Mouse (Mus musculus) forebrain, embryonic 11.5 days (tissue): Measurements from ENCODE around the gene Iffo1. TPM values are rescaled to one million over a fixed set of nuclear protein-coding genes. Genes with fewer than 3 reads are reported as not detected.
A peak's percentile ranks its signal among the peaks of the same experiment; 100 is the strongest.

Experiments used
- ATAC-seq: fragments of 200-750 bp; cut with Nextera tagmentation; replicated peaks from 2 replicates; pipeline ENCODE4 v1.8.0; 2017; ENCODE audit warnings: moderate TSS enrichment; ENCODE audit not compliant: low FRiP score
- DNase-seq: peaks from one replicate; pipeline ENCODE4 v3.0.0-alpha.2; 2017; ENCODE audit warnings: low spot score
- H3K27ac ChIP-seq: fragments of 300-500 bp; sonication (generic); 2 replicates; pipeline ENCODE4 v1.5.1; 2014; ENCODE audit warnings: low read depth, low read length
- H3K27me3 ChIP-seq: fragments of 300-500 bp; sonication (generic); 2 replicates; pipeline ENCODE4 v1.6.1; 2014; ENCODE audit warnings: mild to moderate bottlenecking, low read length, mixed read lengths; ENCODE audit not compliant: control insufficient read depth, insufficient read depth
- H3K36me3 ChIP-seq: fragments of 300-500 bp; sonication (generic); 2 replicates; pipeline ENCODE4 v1.6.1; 2014; ENCODE audit warnings: mild to moderate bottlenecking, low read length, moderate library complexity, mixed read lengths; ENCODE audit not compliant: control insufficient read depth, insufficient read depth
- H3K4me1 ChIP-seq: fragments of 300-500 bp; sonication (generic); replicated peaks from 2 replicates; pipeline ENCODE4 v1.6.1; 2014; ENCODE audit warnings: low read length, mixed read lengths; ENCODE audit not compliant: control insufficient read depth, insufficient read depth
- H3K4me2 ChIP-seq: fragments of 300-500 bp; sonication (generic); 2 replicates; pipeline ENCODE4 v1.6.1; 2014; ENCODE audit warnings: low read depth, mild to moderate bottlenecking, low read length, moderate library complexity, mixed read lengths; ENCODE audit not compliant: severe bottlenecking
- H3K4me3 ChIP-seq: fragments of 300-500 bp; sonication (generic); 2 replicates; pipeline ENCODE4 v1.5.1; 2014; ENCODE audit warnings: low read depth, low read length
- H3K9ac ChIP-seq: fragments of 300-500 bp; sonication (generic); 2 replicates; pipeline ENCODE4 v1.6.1; 2014; ENCODE audit warnings: low read length
- H3K9me3 ChIP-seq: fragments of 300-500 bp; sonication (generic); 2 replicates; pipeline ENCODE4 v1.6.1; 2016; ENCODE audit warnings: low read length, mixed read lengths; ENCODE audit not compliant: control insufficient read depth
- WGBS: fragments of 180-500 bp; shearing (Covaris S2); extraction: QIAGEN DNeasy Blood & Tissue Kit; methylation state at CpG from one replicate; pipeline ENCODE4 v1.1.7; 2014; 5-methylcytosine and 5-hydroxymethylcytosine counted together
- polyA plus RNA-seq: library from polyadenylated mRNA; unstranded; fragments of >200 nt; fragmentation: Nextera tagmentation; extraction: Ambion mirVana; gene quantifications from 2 replicates; pipeline ENCODE4 v1.2.1, GENCODE M21; 2014

The Iffo1 gene
- polyA plus RNA-seq, 1 experiment from 2014 or later, result 12.3 TPM

DNA sequence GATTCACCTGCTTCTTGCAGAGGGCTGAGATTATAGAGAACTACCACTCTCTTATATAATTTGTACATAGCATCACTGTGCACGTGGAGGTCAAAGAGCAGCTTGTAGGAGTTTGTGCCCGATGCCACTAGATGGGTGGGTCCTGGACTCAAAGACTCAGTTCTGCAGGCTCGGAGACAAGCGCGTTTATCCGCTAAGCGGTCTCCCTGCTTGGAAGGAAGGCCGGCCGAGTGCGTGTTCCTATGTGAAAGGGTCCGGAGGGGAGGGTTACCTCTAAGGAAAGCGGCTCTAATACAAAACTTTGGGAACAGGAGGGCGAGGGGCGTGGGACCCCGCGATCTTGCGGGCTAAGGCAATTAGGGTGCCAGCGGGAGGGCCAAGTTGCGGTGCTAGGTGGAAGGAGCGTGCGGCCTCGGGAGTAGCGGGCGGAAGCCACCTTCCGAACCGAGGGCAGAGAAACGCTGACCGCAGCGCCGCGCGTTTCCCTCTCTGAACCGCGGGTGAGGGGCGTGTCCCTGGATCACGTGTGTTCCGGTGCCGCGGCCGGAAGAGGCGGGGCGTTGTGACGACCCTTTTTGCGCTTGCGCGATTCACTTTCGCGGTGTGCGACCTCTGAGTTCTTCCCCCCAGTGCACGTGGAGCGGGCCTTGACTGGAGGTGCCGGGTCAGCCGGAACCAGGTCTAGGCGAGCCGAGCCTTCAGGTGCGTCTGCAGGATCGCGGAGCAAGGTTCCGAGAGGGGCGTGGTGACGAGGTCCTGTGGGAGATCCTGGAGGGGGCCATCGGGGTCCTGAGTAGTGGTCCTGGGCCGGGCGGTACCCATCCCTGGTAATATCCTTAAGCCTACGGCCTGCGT lies 13.5 kb upstream of the Iffo1 start, which contains the start of gene Nop2:
TSS of gene Nop2 (plus strand) at position 608 of the 855 bp plus-strand sequence.
- Histone ChIP-seq H3K27me3 (no peaks in the 10 kb centered on the region), H3K4me3 (peak within 1 kb of the TSS; percentile 51), H3K36me3 (peaks cover 19% of the 10 kb centered on the region), H3K27ac (peak within 1 kb of the TSS; percentile 73), H3K9ac (peak within 1 kb of the TSS; percentile 77), H3K9me3 (no peaks in the 10 kb centered on the region), H3K4me1 (peaks cover 4% of the 10 kb centered on the region; the same call in 1 of the 2 replicates), H3K4me2 (peak within 1 kb of the TSS; percentile 82)
- DNase-seq (peak; percentile 97), ATAC-seq (peak; percentile 95)
- under 1% methylated on average over 63 of the region's 66 CpGs for WGBS

DNA sequence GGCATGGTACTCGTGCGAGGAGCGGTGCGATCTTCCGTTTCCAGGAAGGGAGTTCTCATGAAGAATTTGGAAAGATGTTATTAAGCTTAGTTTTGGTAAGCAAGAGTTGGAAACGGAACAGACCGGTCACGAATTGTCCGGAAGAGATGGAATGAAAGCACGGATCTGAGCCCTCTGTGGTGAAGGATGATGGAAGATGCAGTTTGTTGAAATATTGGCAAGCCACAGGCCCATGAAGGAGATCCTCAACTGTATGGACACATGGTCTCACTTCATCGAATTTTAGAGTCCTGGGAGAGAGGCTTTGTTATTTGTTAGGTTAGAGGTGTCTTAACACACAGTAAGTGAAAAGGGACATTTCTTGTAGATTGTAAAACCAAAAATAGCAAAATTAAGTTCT lies 12.6 kb upstream of the Iffo1 start:
- H3K9me3 ChIP-seq, result no peaks in the 10 kb centered on the region
- H3K9ac ChIP-seq, result peak overlapping the region; percentile 77
- WGBS, result 11% methylated on average over 11 of the region's 11 CpGs
- H3K4me1 ChIP-seq, result peaks cover 4% of the 10 kb centered on the region; the same call in 1 of the 2 replicates
- no peak overlapping the region for H3K27ac ChIP-seq
- no peaks in the 10 kb centered on the region for H3K27me3 ChIP-seq
- H3K4me2 ChIP-seq, result peak overlapping the region; percentile 82
- H3K36me3 ChIP-seq, result peaks cover 26% of the 10 kb centered on the region
- peak overlapping the region; percentile 51 for H3K4me3 ChIP-seq
- no peak for ATAC-seq
- no peak for DNase-seq

DNA sequence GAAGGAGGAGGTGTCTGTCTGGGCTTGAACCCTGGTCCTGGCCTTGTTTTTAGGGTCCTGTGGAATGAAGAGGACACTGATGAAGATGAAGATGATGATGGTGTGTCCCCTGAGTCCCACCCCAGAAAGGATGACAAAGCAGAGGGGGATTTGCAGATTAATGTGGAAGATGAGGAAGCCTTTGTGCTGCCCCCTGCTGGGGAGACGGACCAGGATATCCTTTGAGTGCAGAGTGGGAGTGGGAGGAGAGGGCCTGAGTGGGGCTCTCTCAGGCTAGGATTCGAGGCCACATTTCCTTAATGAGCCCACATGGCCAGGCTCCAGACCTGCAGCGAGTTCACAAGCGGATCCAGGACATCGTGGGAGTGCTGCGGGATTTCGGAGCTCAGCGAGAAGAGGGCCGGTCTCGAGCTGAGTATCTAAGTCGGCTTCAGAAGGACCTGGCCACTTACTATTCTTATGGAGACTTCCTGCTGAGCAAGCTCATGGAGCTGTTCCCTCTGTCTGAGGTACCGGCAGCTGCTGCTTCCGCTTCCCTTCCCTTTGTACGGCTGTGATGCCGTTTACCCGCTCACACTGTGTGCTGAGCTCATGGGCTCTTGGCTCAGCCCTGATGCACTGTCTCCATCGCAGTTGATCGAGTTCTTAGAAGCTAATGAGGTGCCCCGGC lies 7.9 kb upstream of the Iffo1 start:
- ATAC-seq (no peak), DNase-seq (peak; percentile 64)
- peaks cover 2% of the 10 kb centered on the region; the same call in 1 of the 2 replicates for H3K4me1 ChIP-seq
- H3K27ac ChIP-seq, result no peak overlapping the region
- H3K27me3 ChIP-seq, result no peaks in the 10 kb centered on the region
- H3K9me3 ChIP-seq, result no peaks in the 10 kb centered on the region
- H3K9ac ChIP-seq, result no peak overlapping the region
- H3K36me3 ChIP-seq, result peaks cover 46% of the 10 kb centered on the region
- 88% methylated on average over 19 of the region's 19 CpGs for WGBS
- H3K4me3 ChIP-seq, result no peak overlapping the region
- H3K4me2 ChIP-seq, result no peak overlapping the region

DNA sequence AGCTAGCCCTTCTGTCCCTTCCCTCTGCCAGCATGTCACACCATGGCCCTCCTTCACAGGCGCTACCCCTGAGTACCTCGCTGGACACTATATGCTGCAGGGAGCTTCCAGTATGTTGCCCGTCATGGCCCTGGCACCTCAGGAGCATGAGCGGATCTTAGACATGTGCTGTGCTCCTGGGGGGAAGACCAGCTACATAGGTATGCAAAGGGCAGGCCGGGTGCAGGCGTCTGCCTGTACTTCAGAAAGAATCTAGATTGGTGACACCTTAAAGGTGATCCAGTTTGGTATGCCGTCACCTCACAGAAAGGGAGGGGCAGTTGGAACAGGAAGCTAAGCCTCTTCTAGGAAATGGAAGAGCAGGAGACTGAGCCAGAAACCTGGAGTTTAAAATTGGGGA lies 5.3 kb upstream of the Iffo1 start:
- no peak overlapping the region for H3K27ac ChIP-seq
- H3K36me3 ChIP-seq, result peaks cover 40% of the 10 kb centered on the region
- WGBS, result 92% methylated on average over 7 of the region's 7 CpGs
- no peaks in the 10 kb centered on the region for H3K27me3 ChIP-seq
- ATAC-seq, result no peak
- 0 out of 2 replicates have a peak, but pooled peaks cover 4% of the 10 kb centered on the region for H3K4me1 ChIP-seq
- H3K4me2 ChIP-seq, result no peak overlapping the region
- DNase-seq, result no peak
- no peak overlapping the region for H3K4me3 ChIP-seq
- H3K9me3 ChIP-seq, result no peaks in the 10 kb centered on the region
- H3K9ac ChIP-seq, result no peak overlapping the region

DNA sequence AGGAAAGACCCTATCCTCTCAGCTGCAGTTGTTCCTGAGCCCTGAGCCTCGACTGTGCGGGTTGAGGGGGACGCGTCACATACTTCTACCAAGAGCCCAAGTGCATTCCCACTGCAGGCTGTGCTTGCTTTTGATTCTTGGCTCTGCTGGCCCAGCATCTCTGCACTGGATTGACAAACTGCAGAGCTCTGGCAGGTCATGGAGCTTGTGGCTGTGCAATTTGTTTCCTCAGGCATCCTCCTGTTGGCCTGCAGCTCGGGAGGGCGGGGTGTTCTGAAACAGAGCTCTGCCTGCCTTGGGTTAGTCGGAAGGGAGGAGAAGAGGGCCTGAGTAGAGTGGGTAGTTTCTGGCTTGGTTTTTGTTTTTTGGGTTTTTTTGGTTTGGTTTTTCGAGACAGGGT lies 2.6 kb upstream of the Iffo1 start:
- Histone ChIP-seq H3K36me3 (peaks cover 27% of the 10 kb centered on the region; the same call in 1 of the 2 replicates), H3K4me3 (no peak overlapping the region)
- ATAC-seq, result no peak

DNA sequence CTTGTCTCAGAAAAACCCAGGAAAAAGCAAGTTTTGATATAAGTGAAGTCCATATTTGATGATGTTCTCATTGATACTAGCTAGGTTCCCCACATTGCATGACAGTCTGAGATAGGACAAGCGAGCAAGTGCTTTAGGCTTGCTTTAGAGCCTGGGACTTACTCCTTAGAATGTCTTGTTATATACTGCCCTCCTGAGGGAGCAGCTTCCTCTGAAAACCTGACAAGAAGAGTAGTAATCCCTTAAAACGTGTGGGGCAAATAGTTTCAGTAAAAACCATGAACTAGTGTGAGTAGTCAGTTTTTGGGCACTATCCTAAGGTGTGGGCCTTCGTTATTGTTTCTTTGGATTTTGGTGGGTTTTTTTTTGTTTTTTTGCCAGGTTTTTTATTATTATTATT lies 1.9 kb upstream of the Iffo1 start:
- H3K4me1 ChIP-seq, result peaks cover 12% of the 10 kb centered on the region
- no peak overlapping the region for H3K9ac ChIP-seq
- ATAC-seq (no peak), DNase-seq (no peak)
- no peaks in the 10 kb centered on the region for H3K27me3 ChIP-seq
- 85% methylated on average over 3 of the region's 3 CpGs for WGBS
- H3K4me3 ChIP-seq, result no peak overlapping the region
- H3K27ac ChIP-seq, result no peak overlapping the region
- no peak overlapping the region for H3K4me2 ChIP-seq
- peaks cover 26% of the 10 kb centered on the region; the same call in 1 of the 2 replicates for H3K36me3 ChIP-seq
- no peaks in the 10 kb centered on the region for H3K9me3 ChIP-seq

More for the DNA sequence above, 2.6 kb upstream of the Iffo1 start:
- H3K27me3 ChIP-seq, result no peaks in the 10 kb centered on the region
- H3K4me1 ChIP-seq, result peaks cover 12% of the 10 kb centered on the region
- WGBS, result 93% methylated on average over 8 of the region's 8 CpGs
- H3K4me2 ChIP-seq, result no peak overlapping the region
- no peak for DNase-seq
- H3K27ac ChIP-seq, result no peak overlapping the region
- H3K9ac ChIP-seq, result no peak overlapping the region
- H3K9me3 ChIP-seq, result no peaks in the 10 kb centered on the region

DNA sequence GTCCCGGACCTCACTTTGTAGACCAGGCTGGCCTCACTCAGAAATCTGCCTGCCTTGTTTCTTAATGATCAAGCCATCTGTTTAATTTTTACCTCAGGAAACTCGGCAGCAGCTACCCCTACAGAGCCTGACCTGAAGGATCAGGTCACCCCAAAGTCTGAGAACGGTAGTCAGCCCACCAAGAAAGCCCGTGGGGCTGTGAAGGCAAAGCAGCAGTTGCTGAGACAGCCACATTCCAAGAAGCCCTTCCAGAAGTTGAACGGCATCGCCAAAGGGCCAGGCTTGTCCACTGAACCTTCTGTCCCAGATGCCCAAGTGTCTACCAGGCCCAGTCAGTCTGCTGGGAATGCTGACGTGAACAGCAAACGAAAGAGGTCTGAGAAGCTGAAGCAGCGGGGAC lies 1.1 kb upstream of the Iffo1 start:
- peaks cover 12% of the 10 kb centered on the region for H3K4me1 ChIP-seq
- no peaks in the 10 kb centered on the region for H3K9me3 ChIP-seq
- H3K36me3 ChIP-seq, result peaks cover 21% of the 10 kb centered on the region; the same call in 1 of the 2 replicates
- no peak overlapping the region for H3K4me3 ChIP-seq
- no peak overlapping the region for H3K27ac ChIP-seq
- ATAC-seq (no peak), DNase-seq (no peak)
- H3K9ac ChIP-seq, result no peak overlapping the region
- 89% methylated on average over 9 of the region's 9 CpGs for WGBS
- H3K27me3 ChIP-seq, result no peaks in the 10 kb centered on the region
- H3K4me2 ChIP-seq, result no peak overlapping the region

DNA sequence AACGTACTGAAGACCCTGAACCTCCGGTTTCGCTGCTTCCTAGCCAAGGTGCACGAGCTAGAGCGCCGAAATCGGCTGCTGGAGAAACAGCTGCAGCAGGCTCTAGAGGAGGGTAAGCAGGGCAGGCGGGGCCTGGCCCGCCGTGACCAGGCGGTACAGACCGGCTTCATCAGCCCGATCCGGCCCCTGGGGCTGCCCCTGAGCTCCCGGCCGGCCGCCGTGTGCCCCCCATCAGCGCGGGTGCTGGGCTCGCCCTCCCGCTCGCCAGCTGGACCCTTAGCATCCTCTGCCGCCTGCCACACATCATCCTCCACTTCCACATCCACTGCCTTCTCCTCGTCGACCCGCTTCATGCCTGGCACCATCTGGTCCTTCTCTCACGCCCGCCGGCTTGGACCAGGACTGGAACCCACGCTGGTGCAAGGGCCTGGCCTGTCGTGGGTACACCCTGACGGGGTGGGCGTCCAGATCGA lies 474 bp downstream of the Iffo1 start:
- peak overlapping the region; percentile 90 for H3K27ac ChIP-seq
- 2% methylated on average over 35 of the region's 35 CpGs for WGBS
- no peaks in the 10 kb centered on the region for H3K9me3 ChIP-seq
- ATAC-seq, result peak; percentile 65
- peaks cover 10% of the 10 kb centered on the region; the same call in 1 of the 2 replicates for H3K36me3 ChIP-seq
- peak overlapping the region; percentile 75 for H3K4me2 ChIP-seq
- peak overlapping the region; percentile 87 for H3K9ac ChIP-seq
- H3K27me3 ChIP-seq, result no peaks in the 10 kb centered on the region
- no peak for DNase-seq
- H3K4me3 ChIP-seq, result peak overlapping the region; percentile 73
- peaks cover 12% of the 10 kb centered on the region for H3K4me1 ChIP-seq
